Mouse (Mus musculus): ENCODE results near the gene Olfr446.

Gene Olfr446

DNA sequence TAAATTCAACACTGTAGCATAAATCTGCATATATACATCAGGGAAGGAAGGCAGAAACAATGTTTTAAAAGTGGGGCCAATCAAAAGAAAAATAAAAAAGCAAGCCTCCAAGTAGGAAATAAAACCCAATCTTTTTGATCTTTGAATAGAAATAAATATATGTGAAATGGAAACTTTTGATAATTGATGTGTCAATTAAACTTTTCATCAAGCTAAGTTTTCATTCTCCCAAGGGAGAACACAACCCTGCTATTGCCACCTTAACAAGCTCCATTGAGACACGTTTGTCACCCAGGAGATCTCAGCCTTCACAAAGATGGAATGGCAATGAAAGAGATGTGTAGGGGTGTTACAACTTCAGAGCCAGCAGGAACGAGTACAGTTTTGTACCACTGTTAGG lies at the start of gene Olfr446:
Gene Olfr446 (plus strand): TSS at position 301 of the 400 bp plus-strand sequence.
- DNase-seq = no peak

DNA sequence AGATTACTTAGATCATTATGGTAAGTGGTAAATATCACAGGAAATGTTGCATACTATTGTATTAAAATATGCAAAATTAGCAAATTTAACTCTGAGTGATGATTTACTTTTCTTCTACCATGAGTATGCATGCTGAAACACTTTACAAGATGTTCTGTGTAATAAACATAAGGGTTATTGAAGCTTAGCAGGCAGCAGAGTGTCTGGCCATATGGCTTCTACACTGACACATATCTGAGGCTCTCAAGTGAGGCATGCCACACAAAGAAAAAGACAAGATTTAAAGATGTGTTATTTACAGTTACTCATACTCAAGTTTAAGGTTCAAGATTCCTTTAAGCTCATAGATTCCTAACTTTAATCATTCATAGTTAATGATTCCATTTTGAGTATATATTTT lies 44.9 kb upstream of the Olfr446 start:
- no peak for DNase-seq

DNA sequence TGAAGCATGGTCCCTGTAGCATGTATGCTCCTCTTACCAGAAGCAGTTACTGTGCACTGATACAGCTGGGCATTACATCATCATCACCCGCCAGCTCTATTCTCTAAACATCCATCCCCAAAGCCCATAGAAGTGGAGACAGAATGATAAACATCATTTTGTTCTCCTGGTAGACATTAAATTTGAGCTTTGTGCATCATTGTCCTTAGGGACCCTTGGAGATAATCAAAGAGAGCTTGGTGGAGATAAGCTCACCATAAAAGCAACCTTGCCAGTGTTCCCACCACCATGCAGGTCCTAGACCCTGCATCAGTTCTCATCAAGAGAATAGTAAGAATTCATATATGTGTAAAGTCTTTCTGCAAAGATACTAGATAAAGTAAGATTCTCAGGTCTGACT lies 31.0 kb upstream of the Olfr446 start, which contains the start of gene Olfr448:
Gene Olfr448 (plus strand): TSS at position 301 of the 400 bp plus-strand sequence.
- no peak for DNase-seq

DNA sequence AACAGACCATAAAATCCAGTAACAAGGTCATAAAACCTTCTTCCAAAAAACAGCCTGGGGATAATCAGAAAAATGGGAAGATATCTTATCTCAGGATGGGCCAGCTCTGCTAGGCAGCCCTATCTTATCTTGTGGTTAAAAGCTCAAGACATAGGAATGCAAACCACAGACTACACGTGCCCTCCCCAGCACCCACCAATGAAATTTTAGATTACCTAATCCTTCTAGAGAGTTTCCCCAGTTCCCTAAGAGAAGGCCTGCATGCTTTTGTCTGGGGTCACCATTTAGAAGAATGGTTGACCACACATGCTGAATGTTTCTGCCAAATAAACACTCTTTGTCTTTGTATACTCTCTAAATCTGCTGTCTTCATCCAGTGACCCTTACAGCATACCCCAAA lies 20.8 kb upstream of the Olfr446 start:
- DNase-seq = no peak

DNA sequence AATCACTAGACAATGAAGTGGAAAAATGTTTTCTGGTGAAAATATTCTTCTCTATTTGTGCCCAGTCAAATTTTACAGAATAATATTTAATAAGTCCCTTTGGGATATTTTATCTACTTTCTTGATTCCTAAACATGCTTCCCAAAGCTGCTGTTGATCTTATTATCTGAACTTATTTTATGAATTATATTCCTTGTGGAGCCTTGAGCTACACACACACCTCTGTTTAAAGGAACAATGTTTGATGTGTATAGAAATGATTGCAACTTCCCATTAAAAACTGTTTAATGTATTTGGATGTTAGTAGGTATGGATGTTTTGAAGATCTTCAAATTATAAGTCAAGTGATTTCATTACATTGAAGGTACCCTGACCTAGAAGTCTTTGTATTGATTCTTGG lies 12.6 kb upstream of the Olfr446 start, which contains the start of gene Olfr447:
Gene Olfr447 (plus strand): TSS at position 301 of the 400 bp plus-strand sequence.
- no peak for DNase-seq

DNA sequence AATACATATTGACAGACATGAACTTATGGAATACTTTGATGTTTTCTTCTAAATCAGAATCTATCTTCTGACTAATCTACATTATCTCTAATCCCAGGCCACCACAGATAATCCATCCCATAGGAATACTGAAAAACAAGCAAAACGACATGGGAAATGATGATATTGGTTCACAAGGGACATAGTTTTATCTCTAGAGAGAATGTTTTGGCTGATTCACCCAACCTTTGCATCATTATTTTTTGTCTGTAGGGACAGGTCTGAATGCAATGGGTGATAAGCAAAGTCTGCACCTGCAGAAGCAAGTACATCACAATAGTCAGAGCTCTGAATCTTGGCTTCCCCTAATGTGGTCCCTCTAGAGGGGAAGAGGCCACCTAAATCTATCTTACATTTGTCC lies 27.6 kb downstream of the Olfr446 start, which contains the start of gene Olfr444:
Gene Olfr444 (plus strand): TSS at position 301 of the 400 bp plus-strand sequence.
- DNase-seq = no peak

DNA sequence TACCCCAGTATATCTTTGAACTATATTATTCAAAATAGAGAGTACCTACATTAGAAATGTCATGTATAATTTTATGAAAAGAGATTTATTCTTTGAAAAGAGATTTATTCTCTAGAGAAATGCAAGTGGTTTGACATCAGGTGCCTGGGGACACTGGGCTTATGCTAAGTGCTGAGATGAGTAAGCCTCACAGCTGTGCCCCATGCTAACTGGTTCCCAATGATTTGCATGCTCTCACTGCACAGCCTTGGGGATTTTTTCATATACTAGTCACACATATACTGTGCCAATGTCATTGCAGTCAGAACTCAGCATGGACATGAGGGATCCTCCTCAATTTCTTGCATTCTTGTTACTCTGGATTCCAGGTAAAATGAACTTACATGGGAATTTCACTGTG lies 59.2 kb downstream of the Olfr446 start:
- no peak for DNase-seq

Data from thymus, postnatal 14 days (tissue).